Mouse (Mus musculus): ENCODE results near the gene Etl4. TPM values are rescaled to one million over a fixed set of nuclear protein-coding genes. Genes with fewer than 3 reads are reported as not detected.
A peak's percentile ranks its signal among the peaks of the same experiment; 100 is the strongest.
"Not testable (repeated sequence)": the region's sequence is repeated elsewhere in the genome, so short reads cannot be mapped to it uniquely, and the experiment has no call there.

Etl4 gene
- total RNA-seq, 2 experiments from 2014 or later: 68.7 to 98.4 TPM

DNA sequence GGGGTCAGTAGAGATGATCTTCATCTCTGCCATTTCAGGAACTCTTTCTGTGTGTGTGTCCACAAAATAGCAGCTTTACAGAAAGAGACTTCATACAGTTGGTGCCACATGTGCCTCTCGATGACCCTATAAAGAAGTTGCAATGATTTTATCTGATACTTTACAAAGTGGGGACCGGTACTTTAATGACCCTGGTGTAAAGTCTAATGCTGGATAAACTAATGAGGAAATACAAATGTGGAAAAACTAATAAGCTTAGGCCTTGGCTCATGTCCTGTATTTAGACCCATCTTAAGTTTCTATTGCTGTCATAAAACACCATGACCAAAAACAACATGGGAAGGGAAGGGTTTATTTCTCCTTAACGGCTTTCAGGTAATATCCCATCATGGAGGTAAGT lies 729.0 kb downstream of the Etl4 start:
- no peak for DNase-seq (ENCODE audit: low spot score in 2 of 2)

DNA sequence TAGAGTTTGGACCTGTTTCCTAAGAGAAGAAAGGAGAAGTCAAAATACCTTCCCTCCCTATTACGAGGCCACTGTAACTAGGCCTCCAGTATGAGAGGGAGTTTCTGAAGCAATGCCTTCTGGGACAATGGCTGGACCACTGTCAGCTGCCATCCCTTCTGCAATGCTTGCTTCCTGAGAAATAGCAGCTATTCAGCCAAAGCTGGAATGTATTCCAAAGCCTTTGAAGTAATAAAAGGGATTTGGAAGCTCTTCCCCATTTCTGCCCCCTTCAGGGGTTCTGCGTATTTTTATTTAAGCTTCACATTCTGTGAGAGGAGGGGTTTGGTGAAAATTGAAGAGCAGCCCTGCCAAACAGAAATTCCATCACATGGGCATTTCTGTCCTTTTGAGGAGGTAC lies 730.1 kb downstream of the Etl4 start:
- DNase-seq (ENCODE audit: low spot score in 2 of 2): no peak

DNA sequence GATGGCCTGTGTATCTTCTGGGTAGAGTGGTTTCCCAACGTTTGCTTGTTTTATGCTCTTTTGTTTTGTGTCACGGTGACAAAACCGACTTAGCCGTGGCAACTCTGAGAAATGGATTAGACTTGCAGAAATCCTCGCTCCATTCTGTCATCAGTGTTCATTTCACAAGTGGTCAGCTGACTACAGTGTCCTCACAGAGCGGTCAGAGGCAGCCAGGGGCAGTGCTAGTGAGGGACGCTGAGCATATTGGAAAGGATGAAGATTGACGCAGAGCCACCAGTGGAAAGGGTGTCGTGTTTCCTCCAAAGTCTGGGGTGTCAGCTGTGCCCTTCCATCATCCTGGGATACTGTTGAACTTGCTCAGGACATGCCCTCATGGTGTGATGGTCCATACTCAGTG lies 733.2 kb downstream of the Etl4 start:
- DNase-seq (ENCODE audit: low spot score in 2 of 2): no peak

DNA sequence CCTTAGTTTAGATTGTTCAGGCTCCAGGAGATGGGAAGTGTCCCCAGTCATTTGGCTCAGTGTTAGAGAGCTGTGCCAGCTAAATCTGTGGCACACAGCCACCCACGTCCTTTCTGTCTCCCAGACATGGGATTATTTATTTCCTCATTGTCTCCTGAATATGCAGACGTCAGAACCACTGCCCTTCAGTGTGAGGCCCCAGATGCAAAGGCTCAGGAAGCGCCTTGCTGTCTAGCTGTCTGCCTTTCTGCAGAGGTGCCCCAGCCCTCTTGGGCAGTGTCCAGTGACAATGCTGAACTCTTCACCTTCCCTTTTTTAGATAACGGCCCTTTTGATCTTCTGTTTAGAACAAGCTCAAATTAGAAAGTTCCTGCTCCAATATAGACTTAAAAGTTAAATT lies 740.2 kb downstream of the Etl4 start:
- peak in 1 of 2 experiments; percentile 30 for DNase-seq (ENCODE audit: low spot score in 2 of 2)

DNA sequence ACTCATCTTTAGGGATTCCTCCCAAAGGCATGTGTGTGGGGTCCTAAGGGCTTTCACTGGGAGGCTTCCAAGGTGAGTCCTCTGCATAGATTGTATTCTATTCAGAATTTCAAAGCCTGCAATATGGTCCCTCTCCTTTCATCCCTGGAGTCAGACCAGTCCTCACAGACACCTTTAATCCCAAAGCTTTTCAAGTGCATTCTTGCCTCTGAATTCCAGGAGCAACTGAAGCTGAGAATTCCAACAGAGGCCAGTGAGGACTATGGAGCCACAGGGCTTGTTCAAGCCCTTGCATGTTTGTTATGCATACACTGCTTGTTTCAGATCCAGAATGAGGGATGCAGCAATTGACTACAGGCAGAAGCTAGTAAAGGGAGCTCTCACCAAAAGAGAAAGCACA lies 743.5 kb downstream of the Etl4 start:
- no peak for DNase-seq (ENCODE audit: low spot score in 2 of 2)

DNA sequence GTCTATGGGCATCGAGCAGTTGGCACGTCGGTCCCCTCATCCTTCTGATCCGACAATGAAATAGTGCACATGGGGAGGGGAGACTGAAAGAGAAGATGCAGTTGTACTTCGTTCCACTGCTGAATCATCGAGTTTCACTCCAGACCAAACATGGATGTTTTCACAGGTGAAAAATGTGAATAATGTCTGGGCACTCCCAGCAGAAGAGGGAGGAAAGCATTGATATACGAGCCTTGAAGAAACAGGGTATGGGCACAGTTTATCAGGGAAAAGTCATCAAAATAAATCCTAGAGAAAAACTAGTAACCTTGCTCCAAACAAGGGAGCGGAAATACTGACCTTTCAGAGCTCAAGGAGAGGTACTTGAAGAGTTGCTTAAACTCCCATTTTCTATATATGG lies 744.5 kb downstream of the Etl4 start:
- DNase-seq (ENCODE audit: low spot score in 2 of 2): no peak

DNA sequence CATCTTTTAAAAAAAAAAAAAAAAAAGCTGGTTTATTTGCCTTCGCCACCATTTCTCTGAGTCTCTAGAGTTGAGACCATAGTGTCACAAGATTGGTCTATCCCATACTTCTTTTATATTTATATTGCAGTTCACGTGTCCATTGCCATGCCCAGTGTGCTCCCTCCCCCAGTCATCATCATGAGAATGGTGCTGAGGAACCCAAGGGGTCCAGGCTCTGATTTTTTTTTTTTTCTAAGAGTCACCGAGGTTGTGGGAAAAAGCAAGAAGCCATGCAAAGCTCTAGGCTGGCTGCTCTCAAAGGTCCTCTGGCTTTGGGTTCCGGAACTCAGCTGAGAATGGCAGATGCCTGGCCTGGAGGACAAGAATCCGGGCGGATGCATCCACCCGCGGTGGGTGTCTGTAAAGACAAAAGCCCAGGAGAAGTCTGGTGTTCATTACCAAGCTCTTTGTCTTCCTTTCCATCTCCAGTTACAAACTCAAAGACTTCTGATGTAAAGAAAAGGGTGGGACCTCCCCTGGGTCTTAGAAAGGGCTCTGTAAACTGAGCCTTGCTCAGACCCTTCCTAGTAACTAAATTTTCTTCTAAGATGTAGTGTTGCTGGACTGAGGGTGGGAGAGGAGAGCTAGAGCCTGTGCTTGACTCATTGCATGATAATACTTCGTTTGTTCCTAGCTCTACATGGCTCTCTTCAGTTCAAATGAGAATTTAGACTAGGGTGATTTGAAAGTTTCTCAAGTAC lies 745.2 kb downstream of the Etl4 start:
- no peak for DNase-seq (ENCODE audit: low spot score in 2 of 2)

DNA sequence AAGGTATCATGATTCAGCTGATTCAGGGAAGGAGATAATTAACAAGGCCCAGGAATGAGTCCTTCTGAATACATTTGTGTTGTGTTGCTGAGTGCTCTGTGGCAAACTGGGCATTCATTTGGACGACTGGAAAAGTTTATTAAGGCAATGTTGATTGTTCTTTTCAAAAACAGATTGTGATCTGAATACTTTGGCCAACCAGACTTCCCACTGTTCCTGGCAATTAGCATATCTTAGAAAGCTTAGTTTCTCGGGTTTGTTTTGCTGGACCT lies 745.7 kb downstream of the Etl4 start:
- no peak for DNase-seq (ENCODE audit: low spot score in 2 of 2)

DNA sequence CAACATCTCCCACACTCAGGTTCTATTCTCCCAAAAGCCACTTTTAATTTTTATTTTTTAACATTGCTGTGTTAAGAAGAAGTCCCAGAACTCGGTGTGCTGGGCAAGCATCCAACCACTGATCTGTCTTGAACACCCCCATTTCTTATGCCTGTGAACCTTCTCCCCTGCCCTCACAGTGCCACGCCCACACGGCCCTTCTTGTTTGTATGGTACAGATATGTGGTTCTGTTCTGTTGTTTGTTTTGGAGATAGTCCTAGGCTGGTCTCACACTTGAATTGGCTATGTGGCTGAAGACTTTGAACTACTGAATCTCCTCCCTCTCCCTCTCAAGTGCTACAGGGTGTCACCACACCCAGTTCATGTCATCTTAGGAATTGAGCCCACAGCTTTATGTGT lies 748.3 kb downstream of the Etl4 start:
- no peak for DNase-seq (ENCODE audit: low spot score in 2 of 2)

DNA sequence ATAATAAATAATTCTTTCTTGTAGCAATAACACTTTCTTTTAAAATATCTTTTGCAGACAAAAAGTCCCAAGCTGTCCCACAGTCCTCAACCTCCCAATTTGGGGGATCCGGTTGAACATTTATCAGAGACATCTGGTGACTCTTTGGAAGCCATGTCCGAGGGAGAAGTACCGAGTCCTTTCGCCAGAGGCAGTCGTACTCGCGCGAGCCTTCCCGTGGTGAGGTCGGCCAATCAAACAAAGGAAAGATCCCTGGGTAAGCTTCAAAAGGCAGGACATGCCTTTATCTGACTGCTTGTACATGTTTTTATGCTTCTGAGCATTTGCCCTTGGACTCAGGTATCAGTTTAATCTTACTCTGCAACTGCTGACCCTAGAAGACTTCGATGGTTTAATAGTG lies 752.3 kb downstream of the Etl4 start:
- DNase-seq (ENCODE audit: low spot score in 2 of 2): no peak

DNA sequence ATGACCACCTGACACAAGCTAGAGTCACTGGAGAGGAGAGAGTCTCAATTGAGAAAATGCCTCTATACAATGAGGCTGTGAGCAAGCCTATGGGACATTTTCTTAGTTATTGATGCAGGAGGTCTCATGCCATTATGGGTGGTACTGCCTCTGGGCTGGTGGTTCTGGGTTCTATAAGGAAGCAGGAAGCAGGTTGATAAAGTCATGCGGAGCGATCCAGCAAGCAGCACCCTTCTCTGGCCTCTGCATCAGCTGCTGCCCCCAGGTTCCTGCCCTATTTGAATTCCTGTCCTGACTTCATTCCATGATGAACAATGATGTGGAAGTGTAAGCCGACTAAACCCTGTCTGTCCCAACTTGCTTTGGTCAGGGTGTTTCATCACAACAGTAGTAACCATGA lies 753.1 kb downstream of the Etl4 start:
- no peak for DNase-seq (ENCODE audit: low spot score in 2 of 2)

DNA sequence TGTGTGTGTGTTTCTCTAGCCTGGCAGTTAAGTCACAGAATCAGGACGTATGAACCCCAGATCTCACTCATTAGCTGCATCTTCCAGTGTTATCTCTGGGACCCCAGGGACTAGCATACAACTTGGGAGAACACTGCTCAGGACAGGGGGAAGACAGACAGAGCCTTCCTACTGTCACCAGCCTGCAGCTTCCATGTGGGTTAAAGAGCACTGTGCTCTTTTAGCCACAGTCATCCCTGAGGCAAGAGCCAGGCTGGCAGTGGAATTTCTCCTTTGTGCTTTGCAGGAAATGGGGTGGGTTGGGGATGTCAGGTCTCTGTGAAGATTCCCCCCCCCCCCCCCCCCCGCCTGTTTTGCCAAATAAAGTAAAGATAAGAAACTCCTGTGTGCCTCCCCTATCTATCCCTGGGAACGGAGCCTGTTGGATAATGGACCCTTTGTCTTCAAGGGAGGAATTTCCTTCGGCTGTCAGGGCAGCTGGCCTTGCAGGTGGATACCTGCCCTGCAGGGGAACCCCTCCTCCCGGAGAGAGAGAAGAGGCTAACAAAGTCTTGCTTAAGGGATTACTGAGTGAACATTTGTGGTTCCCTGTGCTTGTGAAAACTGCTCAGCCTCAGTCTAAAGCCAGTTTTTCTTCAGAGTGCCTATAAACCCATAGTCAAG lies 755.9 kb downstream of the Etl4 start:
- DNase-seq (ENCODE audit: low spot score in 2 of 2): no peak

DNA sequence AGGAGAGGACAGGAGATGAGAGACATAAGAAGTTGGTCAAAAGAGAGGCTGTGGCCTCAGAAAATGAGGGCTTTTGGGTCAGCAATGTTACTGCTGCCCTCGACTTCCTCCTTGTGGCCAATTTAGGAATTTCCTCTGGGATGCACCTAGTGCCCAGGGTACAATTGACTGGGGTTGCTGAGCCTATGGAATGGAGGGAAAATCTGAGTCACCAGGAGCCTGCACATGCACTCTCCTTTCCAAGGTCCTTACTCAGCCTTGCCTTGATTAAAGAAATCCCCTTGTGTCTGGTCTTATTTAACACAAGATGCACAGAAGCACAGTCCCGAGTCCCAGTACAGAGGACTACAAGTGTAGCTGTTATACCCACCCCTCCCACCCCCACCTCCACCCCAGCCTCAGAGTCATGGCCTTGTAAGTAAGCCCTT lies 756.5 kb downstream of the Etl4 start:
- DNase-seq (ENCODE audit: low spot score in 2 of 2): peak in 1 of 2 experiments; percentile 57

DNA sequence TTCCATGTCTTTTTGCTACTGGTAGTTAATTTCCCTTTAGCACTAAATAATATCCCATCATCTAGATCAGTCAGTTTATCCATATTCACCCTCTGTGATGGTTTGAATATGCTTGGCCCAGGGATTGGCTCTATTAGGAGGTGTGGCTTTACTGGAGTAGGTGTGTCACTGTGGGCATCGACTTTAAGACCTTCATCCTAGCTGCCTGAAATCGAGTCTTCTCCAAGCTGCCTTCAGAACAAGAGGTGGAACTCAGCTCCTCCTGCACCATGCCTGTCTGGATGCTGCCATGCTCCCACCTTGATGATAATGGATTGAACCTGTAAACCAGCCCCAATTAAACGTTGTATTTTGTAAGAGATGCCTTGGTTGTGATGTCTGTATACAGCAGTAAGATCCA lies 758.3 kb downstream of the Etl4 start:
- DNase-seq (ENCODE audit: low spot score in 2 of 2): no peak

DNA sequence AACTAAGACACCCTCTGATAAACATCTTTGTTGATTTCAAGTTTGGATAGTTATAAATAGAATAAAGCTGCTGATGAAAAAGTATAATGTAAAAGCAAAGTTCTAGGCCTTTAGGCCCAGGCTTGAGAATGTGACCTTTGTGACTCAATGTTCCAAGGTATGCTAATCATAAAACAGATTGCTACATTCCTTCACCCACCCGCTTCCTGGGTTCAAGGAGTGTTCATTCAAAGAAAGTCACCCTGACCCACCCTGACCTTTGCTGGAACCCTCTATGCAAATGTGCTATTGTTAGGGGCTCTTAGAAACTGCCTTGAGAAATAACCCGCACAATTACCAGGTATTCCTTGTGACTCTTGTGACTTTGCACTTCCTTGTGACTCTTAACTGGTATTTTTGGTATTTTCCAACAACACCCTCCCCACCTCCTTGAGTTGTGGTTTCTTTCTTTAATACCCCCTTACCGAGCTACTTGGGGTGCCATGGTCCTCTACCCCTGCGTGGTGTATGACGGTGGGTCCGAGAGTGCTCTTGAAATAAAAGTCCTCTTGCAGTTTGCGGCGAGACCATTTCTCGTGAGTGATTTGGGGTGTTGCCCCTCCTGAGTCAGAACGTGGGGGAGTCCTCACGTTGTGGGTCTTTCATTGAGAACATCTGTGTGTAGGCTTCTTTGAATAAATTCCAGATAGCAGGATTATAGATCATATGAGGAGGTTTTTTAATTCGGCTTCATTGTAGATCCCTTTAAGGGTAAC lies 758.9 kb downstream of the Etl4 start:
- DNase-seq (ENCODE audit: low spot score in 2 of 2): not testable (repeated sequence)

DNA sequence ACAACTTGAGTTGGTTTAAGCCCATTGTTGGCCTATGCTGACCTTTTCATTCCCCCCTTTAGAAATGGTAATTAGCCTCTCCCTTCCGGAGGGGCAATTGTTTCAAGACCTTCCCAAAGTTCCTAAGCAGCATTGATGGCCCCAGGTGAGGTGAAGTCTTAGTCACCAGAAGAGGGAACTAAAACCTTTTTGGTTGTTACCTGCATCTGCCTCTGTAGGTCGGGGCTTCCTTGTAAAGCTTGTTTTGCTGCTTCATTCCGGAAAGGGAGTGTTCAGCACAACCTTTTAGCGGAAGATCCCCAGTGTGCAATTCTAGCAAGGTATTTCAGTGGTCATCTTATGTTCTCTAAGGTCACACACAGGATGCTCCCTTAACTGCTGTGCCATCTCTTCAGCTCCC lies 759.8 kb downstream of the Etl4 start:
- DNase-seq (ENCODE audit: low spot score in 2 of 2): no peak

DNA sequence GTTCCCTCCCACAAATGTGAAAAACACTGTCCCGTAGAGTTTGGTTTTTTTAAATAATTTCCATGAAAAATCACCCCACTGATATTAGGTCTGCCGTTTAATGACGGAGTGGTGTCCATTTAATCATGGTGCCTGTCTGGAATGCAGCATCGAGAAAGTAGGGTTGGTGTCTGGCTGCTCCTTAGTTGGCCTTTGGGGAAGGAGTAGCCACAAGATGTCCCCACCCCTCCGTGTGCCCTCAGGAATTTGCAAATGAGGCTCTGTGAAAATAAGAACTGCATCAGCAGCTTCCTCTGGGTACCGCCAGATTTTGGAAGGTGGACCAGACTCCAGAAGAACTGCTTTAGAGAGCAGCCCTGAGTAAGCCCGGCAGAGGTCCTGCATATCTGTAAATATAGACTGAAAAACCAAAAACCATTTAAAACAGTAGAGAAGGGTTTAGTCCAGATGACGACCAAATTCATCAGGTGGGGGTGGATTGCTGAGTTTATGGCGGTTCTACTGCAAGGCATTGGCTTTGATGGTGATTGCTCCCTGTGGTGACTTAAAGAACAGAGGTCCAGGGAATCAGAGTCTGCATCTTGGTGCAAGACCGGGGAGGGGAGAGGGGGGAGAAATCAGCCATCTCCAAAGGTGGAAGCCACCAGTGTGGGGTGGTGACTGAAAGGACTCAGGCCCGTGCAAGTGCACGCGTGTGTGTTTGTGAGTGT lies 762.1 kb downstream of the Etl4 start:
- DNase-seq (ENCODE audit: low spot score in 2 of 2): no peak

DNA sequence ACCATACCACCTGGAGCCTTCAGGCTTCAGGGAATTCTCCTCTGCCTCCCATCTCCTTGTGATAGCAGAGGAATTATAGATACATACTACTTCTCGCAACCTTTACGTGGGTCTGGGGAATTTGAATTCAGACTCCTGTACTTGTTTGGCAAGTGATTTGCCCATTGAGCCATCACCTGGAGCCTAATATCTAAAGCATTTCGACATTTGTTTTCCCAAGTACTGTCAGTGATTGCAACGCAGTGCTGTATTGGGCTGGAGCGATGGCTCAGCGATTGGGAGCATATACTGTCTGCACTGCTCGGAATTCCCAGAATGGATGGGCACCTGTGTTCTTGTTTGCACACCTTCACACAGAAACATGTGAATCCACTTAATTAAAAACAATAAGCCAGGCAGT lies 762.7 kb downstream of the Etl4 start:
- DNase-seq (ENCODE audit: low spot score in 2 of 2): no peak

DNA sequence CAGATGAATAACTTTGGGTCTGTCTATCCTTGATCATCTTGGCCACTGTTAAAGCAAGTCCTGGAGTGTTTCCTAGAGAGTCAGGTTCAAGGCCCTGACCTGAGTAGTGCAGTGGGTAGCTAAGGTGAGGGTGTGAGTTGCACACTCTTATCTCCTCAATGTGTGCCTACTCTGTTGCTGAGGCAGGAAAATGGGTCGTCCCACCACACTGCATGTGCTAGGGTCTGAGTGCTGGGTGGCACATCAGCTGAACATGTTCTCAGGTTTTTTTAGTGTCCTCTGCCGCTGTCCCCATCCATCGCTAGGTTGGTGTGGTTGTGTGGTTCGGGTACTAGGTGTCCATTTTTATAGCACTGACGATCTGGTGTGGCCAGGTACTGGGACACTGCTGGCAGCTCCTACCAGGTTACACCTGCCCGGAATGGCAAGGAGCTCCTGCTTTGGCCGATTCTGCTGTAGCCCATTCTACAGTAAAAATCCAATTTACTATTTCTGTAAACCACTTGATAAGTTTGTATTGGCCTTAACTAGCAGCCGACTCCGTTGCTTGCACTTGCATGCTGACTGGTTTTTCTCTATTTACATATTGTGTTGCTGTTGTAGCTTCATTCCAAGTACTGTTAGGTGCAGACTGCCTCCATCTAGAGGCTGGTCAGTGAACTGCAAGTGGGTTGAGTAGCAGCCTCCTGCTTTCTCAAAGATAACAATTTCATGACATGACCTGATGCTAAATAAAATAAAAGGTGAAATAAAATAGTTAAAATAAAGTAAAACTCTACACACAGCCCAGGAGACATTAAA lies 763.4 kb downstream of the Etl4 start:
- no peak for DNase-seq (ENCODE audit: low spot score in 2 of 2)

DNA sequence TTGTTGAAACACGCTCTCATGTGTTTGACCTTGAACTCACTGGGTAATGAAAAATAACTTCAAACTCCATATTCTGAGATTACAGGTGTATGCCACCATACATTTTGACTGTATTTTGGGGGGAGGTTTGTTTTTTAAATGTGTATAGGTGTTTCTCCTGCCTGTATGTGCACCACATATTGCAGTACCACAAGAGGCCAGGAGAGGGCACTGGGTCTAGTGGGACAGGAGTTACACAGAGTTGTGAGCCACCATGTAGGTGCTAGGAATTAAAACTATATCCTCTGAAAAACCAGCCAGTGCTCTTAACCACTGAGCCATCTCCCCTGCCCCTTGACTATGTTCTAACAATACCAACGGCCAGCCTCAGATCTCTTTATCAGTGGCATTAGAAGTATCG lies 766.8 kb downstream of the Etl4 start:
- no peak for DNase-seq (ENCODE audit: low spot score in 2 of 2)

DNA sequence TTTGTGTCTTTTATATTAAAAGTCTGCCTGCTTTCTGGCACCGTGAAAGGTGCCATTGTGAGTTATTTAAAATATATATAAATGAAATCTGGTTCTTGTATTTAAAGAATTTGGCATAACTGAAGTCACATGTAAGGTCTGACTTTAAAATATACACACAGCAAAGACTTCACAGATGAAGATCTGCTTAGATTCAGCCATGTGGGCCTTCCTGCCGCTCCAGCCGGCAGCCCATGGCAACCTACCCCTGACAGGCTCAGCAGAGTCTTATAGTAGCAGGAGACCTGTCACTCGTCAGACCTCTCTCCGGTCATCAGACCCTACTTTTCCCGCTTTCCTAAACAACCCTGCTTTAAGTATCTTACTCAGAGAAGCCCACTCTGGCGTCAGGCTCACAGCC lies 769.2 kb downstream of the Etl4 start:
- no peak for DNase-seq (ENCODE audit: low spot score in 2 of 2)
